Mouse (Mus musculus) embryonic facial prominence, embryonic 14.5 days (tissue): ENCODE results near the gene Adcy6. TPM values are rescaled to one million over a fixed set of nuclear protein-coding genes. Genes with fewer than 3 reads are reported as not detected.

Source experiments
- ATAC-seq: fragments of 200-750 bp; cut with Nextera tagmentation; 2 replicates; pipeline ENCODE4 v1.8.0; 2017; ENCODE audit warnings: low read depth, moderate number of reproducible peaks, moderate TSS enrichment
- DNase-seq: peaks from one replicate; pipeline ENCODE4 v3.0.0-alpha.2; 2015; ENCODE audit warnings: low spot score
- H3K27ac ChIP-seq: fragments of 300-500 bp; sonication (generic); replicated peaks from 2 replicates; pipeline ENCODE4 v1.5.1; 2014; ENCODE audit warnings: low read depth, mild to moderate bottlenecking, low read length, moderate library complexity
- H3K27me3 ChIP-seq: fragments of 300-500 bp; sonication (generic); replicated peaks from 2 replicates; pipeline ENCODE4 v1.6.1; 2014; ENCODE audit warnings: low read length; ENCODE audit not compliant: control insufficient read depth, insufficient read depth
- H3K36me3 ChIP-seq: fragments of 300-500 bp; sonication (generic); 2 replicates; pipeline ENCODE4 v1.6.1; 2014; ENCODE audit warnings: low read length, mixed read lengths; ENCODE audit not compliant: control insufficient read depth, insufficient read depth
- H3K4me1 ChIP-seq: fragments of 300-500 bp; sonication (generic); 2 replicates; pipeline ENCODE4 v1.6.1; 2014; ENCODE audit warnings: antibody characterized with exemption, low read length; ENCODE audit not compliant: control insufficient read depth, insufficient read depth
- H3K4me2 ChIP-seq: fragments of 300-500 bp; sonication (generic); 2 replicates; pipeline ENCODE4 v1.6.1; 2014; ENCODE audit warnings: low read depth, mild to moderate bottlenecking, low read length, moderate library complexity, mixed read lengths
- H3K4me3 ChIP-seq: fragments of 300-500 bp; sonication (generic); 2 replicates; pipeline ENCODE4 v1.5.1; 2014; ENCODE audit warnings: low read depth, mild to moderate bottlenecking, low read length
- H3K9ac ChIP-seq: fragments of 300-500 bp; sonication (generic); 2 replicates; pipeline ENCODE4 v1.6.1; 2014; ENCODE audit warnings: low read depth, mild to moderate bottlenecking, low read length, moderate library complexity, mixed read lengths
- H3K9me3 ChIP-seq: fragments of 300-500 bp; sonication (generic); 2 replicates; pipeline ENCODE4 v1.6.1; 2016; ENCODE audit warnings: low read length; ENCODE audit not compliant: control insufficient read depth
- WGBS: fragments of 180-500 bp; shearing (Covaris S2); extraction: QIAGEN DNeasy Blood & Tissue Kit; methylation state at CpG from one replicate; pipeline ENCODE4 v1.1.7; 2014; 5-methylcytosine and 5-hydroxymethylcytosine counted together
- polyA plus RNA-seq: library from polyadenylated mRNA; unstranded; fragments of >200 nt; fragmentation: Nextera tagmentation; extraction: Ambion mirVana; gene quantifications from 2 replicates; pipeline ENCODE4 v1.2.1, GENCODE M21; 2014

The Adcy6 gene
- polyA plus RNA-seq, 1 experiment from 2014 or later = 14.9 TPM

GRCm38 (mm10) chr15:98602191-98602881, 7.5 kb downstream of the Adcy6 start:
- H3K4me2 ChIP-seq = peak overlapping the region; percentile 54
- 49% methylated on average over 13 of the region's 13 CpGs for WGBS
- peaks cover 23% of the 10 kb centered on the region for H3K4me1 ChIP-seq
- no peaks in the 10 kb centered on the region for H3K9me3 ChIP-seq
- DNase-seq (peak; percentile 42), ATAC-seq (peak; percentile 27)
- peaks cover 58% of the 10 kb centered on the region for H3K36me3 ChIP-seq
- H3K27ac ChIP-seq = peak overlapping the region; percentile 70
- no peaks in the 10 kb centered on the region for H3K27me3 ChIP-seq
- peak overlapping the region; percentile 51 for H3K9ac ChIP-seq
- H3K4me3 ChIP-seq = peak overlapping the region; percentile 25

GRCm38 (mm10) chr15:98601832-98602190, 8.1 kb downstream of the Adcy6 start:
- 64% methylated on average over 7 of the region's 7 CpGs for WGBS
- Histone ChIP-seq H3K27me3 (no peaks in the 10 kb centered on the region), H3K4me3 (peak overlapping the region; percentile 25; the same call in 1 of the 2 replicates), H3K4me2 (peak overlapping the region; percentile 54), H3K4me1 (peaks cover 19% of the 10 kb centered on the region), H3K36me3 (peaks cover 63% of the 10 kb centered on the region), H3K9me3 (no peaks in the 10 kb centered on the region), H3K9ac (peak overlapping the region; percentile 51), H3K27ac (peak overlapping the region; percentile 70)
- ATAC-seq = no peak
- DNase-seq = no peak

- DNase-seq (no peak), ATAC-seq (no peak)
- H3K4me3 ChIP-seq = no peak overlapping the region
- no peak overlapping the region for H3K4me2 ChIP-seq
- H3K36me3 ChIP-seq = peaks cover 79% of the 10 kb centered on the region
- H3K9ac ChIP-seq = no peak overlapping the region
- H3K27ac ChIP-seq = no peak overlapping the region
- H3K27me3 ChIP-seq = no peaks in the 10 kb centered on the region
- peaks cover 18% of the 10 kb centered on the region for H3K4me1 ChIP-seq
- no peaks in the 10 kb centered on the region for H3K9me3 ChIP-seq
- 87% methylated on average over 12 of the region's 12 CpGs for WGBS
Observed at GRCm38 (mm10) chr15:98600036-98600709, 9.7 kb downstream of the Adcy6 start.

GRCm38 (mm10) chr15:98596609-98597008, 13.3 kb downstream of the Adcy6 start:
- H3K4me2 ChIP-seq = no peak overlapping the region
- H3K27me3 ChIP-seq = no peaks in the 10 kb centered on the region
- no peaks in the 10 kb centered on the region for H3K4me1 ChIP-seq
- no peaks in the 10 kb centered on the region for H3K9me3 ChIP-seq
- H3K36me3 ChIP-seq = peaks cover 97% of the 10 kb centered on the region
- ATAC-seq (no peak), DNase-seq (no peak)
- no peak overlapping the region for H3K4me3 ChIP-seq
- WGBS = 93% methylated on average over 14 of the region's 14 CpGs
- no peak overlapping the region for H3K9ac ChIP-seq
- no peak overlapping the region for H3K27ac ChIP-seq

GRCm38 (mm10) chr15:98595049-98595448, 14.8 kb downstream of the Adcy6 start:
- no peaks in the 10 kb centered on the region for H3K9me3 ChIP-seq
- WGBS = 87% methylated on average over 5 of the region's 5 CpGs
- H3K4me2 ChIP-seq = no peak overlapping the region
- peaks cover 93% of the 10 kb centered on the region for H3K36me3 ChIP-seq
- H3K27ac ChIP-seq = no peak overlapping the region
- no peak for ATAC-seq
- H3K4me1 ChIP-seq = no peaks in the 10 kb centered on the region
- H3K27me3 ChIP-seq = no peaks in the 10 kb centered on the region
- no peak for DNase-seq
- no peak overlapping the region for H3K9ac ChIP-seq
- no peak overlapping the region for H3K4me3 ChIP-seq

- 88% methylated on average over 19 of the region's 19 CpGs for WGBS
- no peaks in the 10 kb centered on the region for H3K27me3 ChIP-seq
- H3K9me3 ChIP-seq = no peaks in the 10 kb centered on the region
- no peak overlapping the region for H3K4me2 ChIP-seq
- DNase-seq (no peak), ATAC-seq (no peak)
- no peak overlapping the region for H3K4me3 ChIP-seq
- H3K36me3 ChIP-seq = peaks cover 89% of the 10 kb centered on the region
- no peaks in the 10 kb centered on the region for H3K4me1 ChIP-seq
- no peak overlapping the region for H3K9ac ChIP-seq
- no peak overlapping the region for H3K27ac ChIP-seq
Observed at GRCm38 (mm10) chr15:98594193-98594592, 15.7 kb downstream of the Adcy6 start.

GRCm38 (mm10) chr15:98591396-98591795, 18.5 kb downstream of the Adcy6 start:
- Histone ChIP-seq H3K36me3 (peaks cover 70% of the 10 kb centered on the region), H3K27me3 (no peaks in the 10 kb centered on the region), H3K4me2 (no peak overlapping the region), H3K4me3 (no peak overlapping the region), H3K4me1 (no peaks in the 10 kb centered on the region), H3K9me3 (no peaks in the 10 kb centered on the region), H3K9ac (no peak overlapping the region), H3K27ac (no peak overlapping the region)
- WGBS = 71% methylated on average over 3 of the region's 4 CpGs
- DNase-seq = no peak
- no peak for ATAC-seq

- Histone ChIP-seq H3K4me2 (no peak overlapping the region), H3K36me3 (peaks cover 54% of the 10 kb centered on the region), H3K9me3 (no peaks in the 10 kb centered on the region), H3K4me1 (no peaks in the 10 kb centered on the region), H3K9ac (no peak overlapping the region), H3K27me3 (no peaks in the 10 kb centered on the region), H3K27ac (no peak overlapping the region), H3K4me3 (no peak overlapping the region)
- no peak for ATAC-seq
- DNase-seq = no peak
- 59% methylated on average over 7 of the region's 7 CpGs for WGBS
Observed at GRCm38 (mm10) chr15:98589640-98590336, 20.1 kb downstream of the Adcy6 start.
